Mouse (Mus musculus): ENCODE data around the gene Egf.

Egf gene

DNA sequence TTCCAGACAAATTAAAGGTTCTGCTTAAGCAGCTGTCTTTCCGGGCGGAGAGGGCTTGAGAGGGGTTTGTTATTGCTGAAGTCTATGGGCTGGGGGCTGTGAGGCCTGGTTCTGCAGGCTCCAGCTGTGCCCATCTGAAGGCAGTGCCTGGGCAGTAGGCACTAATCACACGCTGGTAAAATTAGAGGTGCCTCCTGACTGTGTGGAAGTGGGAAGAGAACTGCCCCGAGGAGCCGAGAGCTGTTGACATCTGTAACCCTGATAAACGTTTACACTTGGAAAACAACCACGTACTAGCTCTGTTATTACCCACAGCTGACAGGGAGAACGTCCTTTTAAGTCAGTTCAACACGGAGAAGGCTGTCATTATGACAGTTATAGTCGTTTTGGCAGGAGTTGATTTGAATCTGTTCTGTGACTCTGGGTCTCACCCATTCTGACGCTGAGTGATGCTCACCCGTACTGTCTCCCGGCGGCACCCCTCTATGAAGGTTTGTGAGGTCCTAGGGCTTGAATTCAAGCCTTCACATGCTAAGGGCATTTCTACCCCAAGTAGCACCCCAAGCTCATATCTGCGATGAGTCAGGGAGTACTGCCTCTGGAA is 40.5 kb downstream of the Egf start:
- no peak for DNase-seq

DNA sequence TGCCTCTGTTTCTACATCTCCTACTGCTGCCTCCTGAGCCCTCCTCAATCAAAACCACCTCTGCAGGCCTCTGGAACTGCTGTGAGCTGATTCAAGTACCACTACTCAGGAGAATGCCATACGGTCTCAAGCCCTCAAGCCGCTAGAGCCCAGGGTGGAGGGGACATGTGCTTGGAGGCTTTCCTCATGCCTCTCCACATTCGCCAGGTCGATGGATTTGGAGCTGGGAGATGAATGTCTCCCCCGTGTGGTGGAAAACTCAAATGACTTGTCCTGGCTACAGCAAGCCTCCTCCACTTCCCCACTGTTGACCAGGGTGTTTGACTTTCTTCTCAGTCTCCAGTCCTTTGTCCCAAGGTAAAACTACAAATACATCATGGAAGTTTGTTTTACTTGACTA is 47.0 kb downstream of the Egf start:
- DNase-seq, result peak; percentile 34

DNA sequence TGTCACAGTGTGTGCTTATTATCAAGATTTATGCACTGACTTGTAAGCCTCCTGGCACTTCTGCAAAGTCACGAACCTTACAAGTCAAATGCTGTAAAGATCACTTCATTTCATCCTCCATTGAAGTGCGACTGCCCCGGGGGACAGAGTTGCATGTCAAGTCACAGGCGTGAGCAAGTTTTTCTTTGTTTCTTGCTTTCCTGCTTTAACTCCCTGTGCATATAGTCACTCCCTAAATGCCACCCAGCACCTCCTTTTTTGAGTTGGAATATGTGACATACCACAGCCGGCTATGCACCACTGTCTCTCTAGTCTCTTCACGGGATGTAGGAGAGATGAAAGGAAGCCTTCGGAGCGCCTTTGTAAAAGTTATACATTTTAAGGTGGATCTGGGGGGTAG is 56.2 kb downstream of the Egf start:
- no peak for DNase-seq

DNA sequence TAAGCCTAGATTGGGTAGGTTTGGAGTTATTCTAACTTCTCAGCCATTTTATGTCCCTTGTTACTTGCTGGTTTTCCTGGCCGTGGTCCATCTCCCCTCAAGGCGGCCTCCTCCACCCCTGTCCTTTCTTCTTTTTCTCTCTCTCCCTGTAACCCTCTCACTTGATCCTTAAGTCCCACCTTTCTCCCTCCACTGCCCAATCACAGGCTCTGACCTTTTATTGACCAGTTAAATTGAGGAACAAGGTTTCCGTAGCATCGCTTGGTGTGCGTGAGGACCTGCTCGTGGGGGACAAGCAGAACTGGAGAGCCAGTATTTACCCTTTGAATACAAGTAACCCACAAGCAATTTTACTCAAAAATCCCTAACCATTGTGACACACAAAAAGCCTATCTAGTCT is 56.8 kb downstream of the Egf start:
- DNase-seq, result no peak

DNA sequence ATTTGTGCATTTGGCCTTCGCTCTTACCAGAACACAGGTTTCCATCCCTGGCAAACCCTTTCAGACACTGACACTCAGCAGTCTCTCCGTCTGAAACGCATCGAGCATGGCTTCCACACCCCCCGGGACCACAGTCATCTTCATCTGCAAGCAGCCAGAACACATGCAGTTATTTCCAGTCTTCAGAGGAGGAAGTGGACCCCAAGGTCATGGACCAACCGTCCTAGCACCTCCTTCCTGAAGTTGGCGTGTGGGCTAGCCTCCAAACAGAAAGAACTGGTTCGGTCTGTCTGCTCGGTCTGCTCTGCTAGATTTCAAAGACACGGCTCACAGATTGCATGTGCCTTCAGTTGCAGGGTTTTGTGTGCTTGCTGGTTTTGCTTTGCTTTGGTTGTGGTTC is 57.4 kb downstream of the Egf start:
- no peak for DNase-seq

DNA sequence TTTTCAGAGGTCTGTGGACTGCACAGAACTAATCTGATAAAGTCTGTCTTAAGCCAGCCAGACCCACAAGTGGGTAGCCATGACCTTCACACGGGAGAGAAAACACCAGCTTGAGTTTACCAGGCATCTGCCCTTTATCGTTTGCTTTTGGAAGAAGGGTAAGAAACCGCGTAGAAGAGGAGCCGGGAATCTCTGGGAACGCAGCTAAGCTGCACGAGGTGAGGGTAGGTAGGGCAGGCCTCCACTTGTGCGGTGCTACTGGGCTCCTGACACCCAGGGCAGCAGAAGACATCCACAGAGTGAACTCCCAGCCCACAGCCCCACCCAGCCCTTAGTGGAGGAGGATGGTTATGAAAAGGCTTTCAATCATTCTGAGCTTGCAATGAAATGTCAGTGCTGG is 59.2 kb downstream of the Egf start:
- DNase-seq, result no peak

DNA sequence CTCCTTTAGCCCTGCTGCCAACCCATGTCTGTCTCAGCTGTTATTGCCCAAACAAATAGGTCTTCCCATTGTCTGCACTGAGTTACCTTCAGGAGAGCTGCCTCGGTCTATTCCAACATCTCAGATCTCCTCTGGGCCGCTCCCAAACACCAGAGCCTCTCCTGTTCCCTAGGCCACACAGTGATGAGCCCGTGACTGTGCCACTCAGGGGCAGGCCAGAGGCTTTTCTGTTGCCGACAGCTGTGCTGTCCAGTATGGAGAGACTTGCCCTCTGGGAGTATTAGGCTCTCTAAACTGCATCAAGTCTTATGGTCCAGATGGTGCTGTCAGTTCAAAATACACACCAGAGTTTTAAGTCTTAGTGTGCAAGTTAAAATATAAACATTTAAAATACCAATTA is 61.5 kb downstream of the Egf start:
- no peak for DNase-seq

DNA sequence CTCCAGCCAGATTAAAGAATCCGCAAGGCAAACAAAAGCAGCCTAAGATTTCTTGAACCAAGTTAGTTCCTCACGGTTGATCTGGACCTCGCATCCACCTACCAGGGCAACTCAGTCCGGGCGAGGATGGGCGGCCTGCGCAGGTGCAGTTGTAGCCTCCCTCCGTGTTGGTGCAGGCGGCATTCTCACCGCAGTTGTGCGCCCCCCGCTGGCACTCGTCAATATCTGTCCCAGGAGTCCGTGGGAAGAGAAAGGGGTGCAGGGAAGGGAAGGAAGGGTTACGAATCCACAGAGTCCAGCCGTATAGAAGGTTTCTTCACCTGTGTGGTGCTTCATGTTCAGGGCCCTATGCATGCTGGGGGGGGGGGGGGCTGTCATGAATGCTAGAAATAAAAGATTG is 62.3 kb downstream of the Egf start:
- DNase-seq, result no peak

DNA sequence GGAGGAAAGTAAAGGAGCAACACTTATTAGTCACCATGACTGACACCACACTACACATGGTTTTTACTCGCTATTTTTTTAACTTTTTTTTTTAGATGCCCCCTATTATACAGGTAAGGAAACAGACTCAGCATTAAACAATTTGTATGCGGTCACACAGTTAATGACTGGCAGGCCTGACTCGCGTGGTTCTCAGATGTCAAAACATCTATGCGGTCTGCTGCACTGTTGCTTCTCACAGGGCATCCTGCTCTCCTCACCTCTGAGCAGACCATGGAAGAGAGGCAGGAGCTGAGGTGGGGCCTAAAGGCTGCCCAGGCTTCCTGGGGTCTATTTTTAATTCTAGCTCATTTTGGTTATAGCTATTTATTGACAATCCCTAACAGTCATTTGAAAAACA is 67.7 kb downstream of the Egf start:
- DNase-seq, result no peak

DNA sequence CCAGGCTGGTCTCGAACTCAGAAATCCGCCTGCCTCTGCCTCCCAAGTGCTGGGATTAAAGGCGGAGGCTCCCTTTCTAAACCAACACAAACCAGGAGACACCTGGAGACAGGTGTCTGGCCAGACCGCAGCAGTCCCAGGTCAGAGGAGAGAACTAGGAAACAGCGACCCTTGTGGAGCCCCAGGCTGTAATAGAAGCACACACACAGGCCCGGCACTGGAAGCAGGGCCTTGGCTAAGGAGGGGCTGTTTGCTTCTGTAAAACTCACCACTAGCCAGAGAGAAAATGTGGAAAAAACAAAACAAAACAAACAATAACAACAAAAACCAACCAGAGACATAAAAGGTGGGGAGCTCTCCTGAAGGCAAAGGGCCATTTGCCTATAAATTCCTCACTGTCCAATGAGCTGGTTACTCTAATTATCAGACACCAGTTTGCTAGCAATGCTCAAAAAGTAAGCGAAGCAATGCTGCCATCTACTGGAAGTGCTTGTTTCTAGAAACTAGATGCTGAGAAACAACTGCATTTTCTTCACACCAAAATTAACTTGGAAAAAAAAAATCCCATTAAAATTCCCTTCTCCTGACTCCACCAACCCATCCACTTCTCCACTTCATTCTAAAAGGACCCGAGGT is 68.3 kb downstream of the Egf start:
- peak; percentile 31 for DNase-seq

DNA sequence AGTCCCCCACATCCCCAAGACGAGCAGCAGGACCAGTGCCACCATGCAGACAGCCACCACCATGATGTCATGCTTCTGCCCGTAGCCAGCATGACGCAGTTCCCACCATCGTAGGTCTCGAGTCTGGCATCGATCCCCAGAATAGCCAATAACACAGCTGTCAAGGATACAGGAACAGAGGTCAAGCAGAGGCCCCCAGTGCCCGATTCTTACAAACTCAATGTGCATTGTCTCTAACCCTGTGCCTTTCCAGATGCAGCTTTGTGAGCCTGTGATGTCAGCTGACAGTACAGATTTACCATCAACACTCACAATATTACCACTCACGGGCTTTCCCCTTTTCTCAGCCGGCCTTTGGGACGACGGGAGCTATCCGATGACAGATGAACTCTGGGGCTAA is 68.9 kb downstream of the Egf start:
- DNase-seq, result no peak

DNA sequence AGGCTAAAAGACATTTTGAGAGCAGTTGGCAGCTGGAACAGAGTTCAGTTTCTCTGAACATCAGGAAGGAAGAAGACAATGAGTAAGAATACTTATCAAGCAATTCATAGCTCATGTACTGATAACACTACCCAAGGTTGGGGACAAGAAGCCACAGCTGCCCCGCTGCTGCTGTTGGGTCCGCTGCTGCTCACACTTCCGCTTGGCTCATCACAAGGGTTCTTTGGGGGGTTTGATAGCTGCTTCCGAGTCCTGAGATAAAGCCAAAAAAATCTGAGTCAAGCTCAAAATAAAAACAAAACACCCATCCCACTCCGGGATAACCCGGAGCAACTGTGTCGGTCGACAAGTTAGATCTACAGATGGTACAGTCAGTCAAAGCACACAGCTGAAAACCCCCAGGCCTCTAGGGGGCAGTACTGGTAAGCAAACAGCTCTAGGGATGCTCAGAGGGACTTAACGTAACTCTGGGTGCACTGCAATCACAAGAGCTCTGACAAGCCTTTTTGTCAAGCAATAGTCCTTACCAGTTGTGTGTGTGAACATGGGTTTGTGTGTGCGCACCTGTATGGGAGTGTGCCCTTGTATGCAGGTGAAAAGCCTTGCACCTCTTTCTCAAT is 71.9 kb downstream of the Egf start:
- DNase-seq, result peak; percentile 28

DNA sequence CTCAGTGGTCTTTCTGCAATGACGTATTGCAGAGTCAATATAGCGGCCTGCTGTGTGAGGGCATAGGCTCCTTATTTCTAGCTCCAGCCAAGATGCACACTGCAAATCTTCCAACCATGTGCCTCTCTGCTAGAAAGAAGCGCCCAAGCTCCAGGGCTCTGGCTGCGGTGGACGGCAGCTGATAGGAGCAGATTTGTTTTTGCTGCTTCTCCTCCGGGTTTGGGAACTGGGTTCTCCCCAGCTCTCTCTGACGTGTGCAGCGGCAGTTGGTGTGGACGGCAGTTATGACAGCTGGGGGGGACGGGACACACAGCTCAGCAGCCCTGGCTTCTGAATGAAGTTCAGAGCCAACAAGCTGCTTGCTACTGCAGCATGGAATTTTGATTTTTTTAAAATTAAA is 72.7 kb downstream of the Egf start:
- no peak for DNase-seq

DNA sequence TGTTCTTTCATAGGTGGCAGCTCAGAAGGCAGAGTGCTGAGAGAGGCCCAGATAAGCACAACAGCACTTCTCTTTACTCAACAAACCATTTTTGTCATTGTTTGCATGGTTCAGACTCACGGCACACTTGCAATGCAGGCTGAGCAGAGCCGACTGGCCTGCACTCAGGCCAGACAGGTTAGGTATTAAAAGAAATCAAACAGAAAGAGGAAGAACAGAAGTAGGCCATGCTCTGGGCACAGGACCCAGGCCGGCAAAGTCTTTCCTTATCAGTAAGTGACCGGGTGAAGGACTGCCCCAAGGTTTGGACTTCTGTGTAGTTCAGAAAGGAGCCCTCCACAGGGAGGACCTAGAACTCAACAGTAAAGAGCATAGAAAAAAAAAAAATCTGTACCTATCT is 73.3 kb downstream of the Egf start:
- no peak for DNase-seq

DNA sequence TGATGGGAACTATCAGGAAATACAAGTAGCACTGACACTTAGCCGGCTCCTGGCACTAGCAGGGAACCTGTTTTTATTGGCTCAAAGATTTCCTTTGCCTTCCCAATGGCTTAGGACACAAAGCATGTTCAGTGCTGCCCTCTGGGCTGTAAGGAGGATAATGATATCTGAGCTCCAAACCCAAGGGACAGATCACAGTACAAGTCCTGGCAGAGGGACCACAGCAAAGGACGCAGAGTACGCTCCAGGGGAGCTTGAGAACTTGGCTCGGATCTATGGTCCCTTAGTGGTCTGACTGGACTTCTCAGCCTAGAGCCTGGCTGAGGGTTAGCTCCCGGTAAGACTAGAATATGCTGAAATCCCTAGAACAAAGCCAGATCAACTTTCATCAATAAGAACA is 74.9 kb downstream of the Egf start:
- DNase-seq, result no peak

DNA sequence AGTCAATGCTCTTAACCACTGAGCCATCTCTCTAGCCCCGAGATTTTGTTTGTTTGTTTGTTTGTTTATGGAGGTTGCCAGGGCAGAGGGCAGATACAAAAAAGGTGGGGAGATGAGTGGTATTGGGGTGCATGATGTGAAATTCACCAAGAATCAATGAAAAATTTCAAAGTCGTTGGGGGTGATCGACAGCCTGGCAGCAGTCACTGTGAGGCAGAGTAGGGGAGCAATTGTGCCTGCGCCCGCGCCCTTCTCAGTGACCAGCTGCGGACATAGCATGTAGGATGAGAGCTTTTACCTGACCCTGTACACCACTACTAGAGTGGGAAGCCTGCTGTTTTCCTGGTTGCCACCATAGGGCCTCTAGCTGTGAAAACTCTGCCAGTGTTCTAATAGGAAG is 79.2 kb downstream of the Egf start:
- DNase-seq, result no peak

DNA sequence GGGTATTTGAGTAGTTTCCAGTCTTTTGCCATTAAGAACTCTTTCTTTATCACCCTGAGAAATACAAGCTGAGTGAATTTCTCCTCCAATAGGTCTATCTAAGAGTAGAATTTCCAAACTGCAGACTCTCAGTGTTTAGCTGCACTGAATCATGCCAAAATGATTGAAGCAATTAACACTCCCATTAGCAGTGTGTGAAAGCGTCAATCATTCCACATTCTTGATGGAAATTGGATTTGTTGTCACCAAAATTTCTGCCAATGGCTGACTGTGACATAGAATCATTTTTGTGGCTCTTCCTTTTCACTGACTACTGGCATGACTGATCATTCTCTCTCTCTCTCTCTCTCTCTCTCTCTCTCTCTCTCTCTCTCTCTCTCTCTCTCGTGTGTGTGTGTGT is 91.2 kb downstream of the Egf start:
- DNase-seq, result no peak

DNA sequence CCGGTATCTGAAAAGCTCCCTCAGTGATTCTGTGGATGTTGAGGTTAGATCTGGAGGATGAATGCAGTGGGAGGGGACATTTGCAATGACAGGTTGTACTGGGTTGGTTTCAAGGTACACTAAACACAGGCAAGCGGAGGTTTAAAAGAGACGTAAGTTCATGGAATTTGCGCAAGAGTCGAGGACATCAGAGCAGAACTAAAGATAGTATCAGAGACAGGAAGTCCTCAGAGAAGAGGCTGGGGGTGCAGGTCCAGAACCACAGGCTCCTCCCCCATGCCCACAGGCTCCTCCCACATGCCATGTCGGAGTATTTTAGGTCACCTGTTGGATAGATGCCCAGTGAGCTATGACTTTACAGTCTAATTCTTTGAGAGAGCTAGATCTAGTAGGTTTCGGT is 96.3 kb downstream of the Egf start:
- DNase-seq, result peak; percentile 27

DNA sequence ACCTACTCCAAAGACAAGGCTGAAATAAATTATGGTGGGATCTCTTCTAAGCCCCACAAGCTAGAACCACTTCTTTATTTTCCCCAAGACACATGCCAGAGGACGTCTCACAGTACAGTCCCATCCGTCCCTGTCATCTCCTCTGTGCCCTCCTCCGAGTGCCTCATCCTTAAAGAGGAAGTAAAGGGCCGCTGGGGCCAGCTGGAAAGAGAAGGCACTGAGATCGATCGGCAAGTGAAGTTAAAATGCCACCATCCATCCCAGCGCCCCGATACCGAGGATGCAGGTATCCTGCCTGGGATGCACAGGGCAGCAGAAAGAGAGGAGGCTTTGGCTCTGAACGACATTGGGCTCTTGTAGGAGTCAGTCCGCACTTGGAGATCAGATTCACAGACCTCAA is 97.3 kb downstream of the Egf start:
- DNase-seq, result no peak

DNA sequence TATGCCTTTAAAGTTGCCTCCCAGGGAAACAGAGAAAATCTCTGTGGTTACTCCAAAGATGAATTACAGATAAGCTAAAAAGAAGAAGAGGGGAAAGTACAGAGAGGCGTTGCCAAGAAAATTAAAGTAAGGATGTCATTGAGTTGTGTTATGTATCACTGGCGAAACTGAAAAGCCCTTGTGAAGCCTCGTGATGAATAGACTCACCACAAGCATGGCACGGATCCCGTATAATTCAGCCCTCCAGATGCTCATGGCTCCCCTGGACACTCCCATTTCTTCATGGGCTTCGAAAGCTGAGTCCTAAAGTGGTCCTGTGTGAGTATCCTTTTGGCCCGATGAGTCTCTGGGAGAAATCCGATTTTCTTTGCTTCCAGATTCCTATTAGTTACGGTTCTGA is 97.9 kb downstream of the Egf start:
- no peak for DNase-seq

DNA sequence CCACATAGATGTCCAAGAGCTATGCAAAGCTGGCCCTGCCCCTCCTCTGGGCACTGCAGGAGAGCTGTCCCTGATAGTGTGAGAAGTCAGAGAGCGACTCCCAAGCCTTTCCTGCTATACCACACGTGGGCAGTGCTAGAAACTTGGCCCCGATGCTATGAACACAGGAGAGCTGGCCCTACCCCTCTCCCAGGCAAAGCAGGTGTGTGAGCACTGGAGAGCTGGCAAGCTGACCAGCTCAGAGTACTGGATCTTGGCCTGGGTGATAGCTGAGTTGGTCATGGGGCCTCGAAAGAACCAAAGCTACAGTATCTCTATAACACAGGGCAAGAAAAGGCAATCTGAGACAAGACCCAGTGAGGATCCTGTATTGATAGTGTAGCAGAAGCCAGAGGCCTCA is 98.6 kb downstream of the Egf start:
- DNase-seq, result no peak

DNA sequence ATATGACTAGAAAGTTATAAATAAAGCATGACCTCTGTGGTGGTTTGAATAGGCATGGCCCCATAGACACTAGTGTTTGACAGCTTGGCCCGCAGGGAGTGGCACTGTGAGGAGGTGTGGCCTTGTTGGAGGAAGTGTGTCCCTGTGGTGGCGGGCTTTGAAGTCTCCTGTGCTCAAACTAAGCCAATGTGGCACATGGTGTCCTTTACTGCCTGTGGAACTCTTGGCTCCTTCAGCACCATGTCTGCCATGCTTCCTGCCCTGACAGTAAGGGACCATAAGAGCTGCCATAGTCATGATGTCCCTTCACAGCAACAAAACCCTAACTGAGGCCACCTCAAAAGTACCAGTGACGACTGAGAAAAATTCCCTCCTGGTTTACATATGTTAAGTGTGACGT is 102.6 kb downstream of the Egf start:
- no peak for DNase-seq

DNA sequence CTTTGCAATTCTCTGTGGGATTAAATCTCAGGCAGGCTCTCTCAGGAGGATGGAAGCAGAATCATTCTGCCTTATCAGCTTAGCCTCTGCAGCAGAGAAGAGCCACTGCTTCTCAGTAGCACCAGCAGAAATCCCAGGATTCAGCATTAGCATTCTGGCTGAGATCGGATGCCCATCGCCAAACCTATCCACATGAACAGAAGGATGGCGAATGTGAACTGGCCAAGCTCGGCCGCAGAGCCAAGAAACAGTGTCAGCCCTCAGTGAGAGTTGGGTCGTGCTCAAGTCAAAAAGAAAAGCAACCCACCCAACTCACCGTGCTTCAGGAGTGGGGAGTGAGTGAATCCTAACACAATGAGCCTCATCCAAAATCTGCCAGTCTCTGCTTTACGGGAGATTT is 103.4 kb downstream of the Egf start:
- DNase-seq, result no peak

DNA sequence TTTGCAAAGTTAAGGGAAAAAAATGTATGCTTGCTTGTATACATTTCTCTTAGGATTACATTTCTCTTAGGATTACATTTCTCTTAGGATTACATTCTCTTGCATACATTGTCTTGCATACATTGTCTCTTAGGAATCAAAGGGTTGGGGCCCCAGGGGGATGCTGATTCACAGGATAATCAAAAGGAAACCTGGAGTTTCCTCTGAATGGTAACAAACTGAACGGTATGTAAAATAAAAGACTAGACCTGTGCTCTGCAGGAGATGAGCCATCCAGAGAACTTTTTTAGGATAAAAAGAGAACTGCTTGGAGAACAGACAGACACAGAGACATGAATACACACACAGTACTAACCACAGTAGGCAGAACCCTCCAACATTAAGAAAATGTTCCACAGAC is 104.2 kb downstream of the Egf start:
- DNase-seq, result no peak

DNA sequence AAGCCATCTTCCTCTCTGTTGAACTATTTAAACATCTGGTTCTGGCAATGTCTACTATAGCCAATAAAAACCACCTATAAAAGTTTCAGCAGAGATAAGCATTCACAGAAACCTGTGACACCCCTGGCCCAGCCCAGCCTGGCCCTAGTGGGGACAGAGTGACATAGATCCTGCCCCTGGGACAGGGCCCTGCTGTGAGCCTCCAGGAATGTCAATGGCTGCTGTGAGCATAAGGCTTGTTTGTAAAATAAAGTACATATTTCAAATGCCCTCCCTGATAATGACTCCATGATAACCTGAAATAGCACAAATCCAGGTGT is 104.9 kb downstream of the Egf start:
- DNase-seq, result no peak

Data from liver (tissue).